Mouse (Mus musculus): ENCODE measurements around the gene Mfge8. TPM values are rescaled to one million over a fixed set of nuclear protein-coding genes. Genes with fewer than 3 reads are reported as not detected.

The Mfge8 gene
- polyA plus RNA-seq, 1 experiment: 311 TPM

GRCm38 (mm10) chr7:79130843-79131444 lies 17.9 kb downstream of the Mfge8 start, which contains the start of gene Hapln3:
TSS of gene Hapln3 (minus strand) at chr7:79131018.
- H3K4me3 ChIP-seq (ENCODE audit: insufficient read depth, low read length): no peak within 1 kb of the TSS
- no peaks in the 10 kb centered on the region for H3K4me1 ChIP-seq (ENCODE audit: control insufficient read depth, insufficient read depth, low read length)
- no peak within 1 kb of the TSS for H3K27ac ChIP-seq (ENCODE audit: insufficient read depth, low read length)
- TF ChIP-seq CTCF (IDR thresholded peaks at IDR 0.05; ENCODE audit: extremely low read depth, insufficient read depth, low read length) (no peak), POLR2A (IDR thresholded peaks at IDR 0.05; ENCODE audit: extremely low read depth, insufficient read depth, low read length) (no peak)

- Histone ChIP-seq H3K4me1 (ENCODE audit: control insufficient read depth, insufficient read depth, low read length) (no peaks in the 10 kb centered on the region), H3K4me3 (ENCODE audit: insufficient read depth, low read length) (no peak overlapping the region), H3K27ac (ENCODE audit: insufficient read depth, low read length) (no peak overlapping the region)
- TF ChIP-seq CTCF (IDR thresholded peaks at IDR 0.05; ENCODE audit: extremely low read depth, insufficient read depth, low read length) (no peak), POLR2A (IDR thresholded peaks at IDR 0.05; ENCODE audit: extremely low read depth, insufficient read depth, low read length) (no peak)
Measured at GRCm38 (mm10) chr7:79130385-79130784, 18.5 kb downstream of the Mfge8 start.

GRCm38 (mm10) chr7:79129883-79130282 lies 19.0 kb downstream of the Mfge8 start:
- no peak overlapping the region for H3K4me3 ChIP-seq (ENCODE audit: insufficient read depth, low read length)
- H3K4me1 ChIP-seq (ENCODE audit: control insufficient read depth, insufficient read depth, low read length): no peaks in the 10 kb centered on the region
- no peak for TF ChIP-seq POLR2A (IDR thresholded peaks at IDR 0.05; ENCODE audit: extremely low read depth, insufficient read depth, low read length)
- peak; percentile 27; the same call in 1 of the 2 replicates for TF ChIP-seq CTCF (IDR thresholded peaks at IDR 0.05; ENCODE audit: extremely low read depth, insufficient read depth, low read length)
- no peak overlapping the region for H3K27ac ChIP-seq (ENCODE audit: insufficient read depth, low read length)

GRCm38 (mm10) chr7:79123465-79123864 lies 25.4 kb downstream of the Mfge8 start:
- H3K4me3 ChIP-seq (ENCODE audit: insufficient read depth, low read length): no peak overlapping the region
- no peaks in the 10 kb centered on the region for H3K4me1 ChIP-seq (ENCODE audit: control insufficient read depth, insufficient read depth, low read length)
- H3K27ac ChIP-seq (ENCODE audit: insufficient read depth, low read length): no peak overlapping the region
- TF ChIP-seq CTCF (IDR thresholded peaks at IDR 0.05; ENCODE audit: extremely low read depth, insufficient read depth, low read length) (no peak), POLR2A (IDR thresholded peaks at IDR 0.05; ENCODE audit: extremely low read depth, insufficient read depth, low read length) (no peak)

DNA sequence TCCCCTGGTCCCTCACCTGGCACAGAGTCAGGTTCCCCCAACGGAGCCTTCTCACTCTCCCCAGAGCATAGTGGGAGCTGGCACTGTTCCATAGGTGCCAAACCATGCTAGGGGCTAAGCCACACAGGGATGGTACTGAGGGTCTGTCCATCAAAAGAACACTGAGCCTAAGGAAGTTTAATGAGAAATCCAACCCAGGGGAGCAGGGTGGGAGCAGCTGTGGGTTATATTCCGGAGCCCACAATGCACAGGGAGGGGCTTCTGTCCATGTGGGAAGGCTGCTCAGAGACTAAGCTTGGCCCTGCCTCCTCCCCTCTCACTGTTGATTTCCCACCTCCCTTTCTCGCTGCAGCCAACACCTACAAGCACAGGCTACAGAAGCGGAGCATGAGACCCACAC lies 35.0 kb downstream of the Mfge8 start:
- TF ChIP-seq CTCF (IDR thresholded peaks at IDR 0.05; ENCODE audit: extremely low read depth, insufficient read depth, low read length) (no peak), POLR2A (IDR thresholded peaks at IDR 0.05; ENCODE audit: extremely low read depth, insufficient read depth, low read length) (no peak)
- Histone ChIP-seq H3K4me3 (ENCODE audit: insufficient read depth, low read length) (no peak overlapping the region), H3K4me1 (ENCODE audit: control insufficient read depth, insufficient read depth, low read length) (no peaks in the 10 kb centered on the region), H3K27ac (ENCODE audit: insufficient read depth, low read length) (no peak overlapping the region)

GRCm38 (mm10) chr7:79096492-79096891 lies 52.4 kb downstream of the Mfge8 start:
- Histone ChIP-seq H3K4me1 (ENCODE audit: control insufficient read depth, insufficient read depth, low read length) (no peaks in the 10 kb centered on the region), H3K4me3 (ENCODE audit: insufficient read depth, low read length) (no peak overlapping the region), H3K27ac (ENCODE audit: insufficient read depth, low read length) (no peak overlapping the region)
- no peak for TF ChIP-seq POLR2A (IDR thresholded peaks at IDR 0.05; ENCODE audit: extremely low read depth, insufficient read depth, low read length)
- TF ChIP-seq CTCF (IDR thresholded peaks at IDR 0.05; ENCODE audit: extremely low read depth, insufficient read depth, low read length): no peak

DNA sequence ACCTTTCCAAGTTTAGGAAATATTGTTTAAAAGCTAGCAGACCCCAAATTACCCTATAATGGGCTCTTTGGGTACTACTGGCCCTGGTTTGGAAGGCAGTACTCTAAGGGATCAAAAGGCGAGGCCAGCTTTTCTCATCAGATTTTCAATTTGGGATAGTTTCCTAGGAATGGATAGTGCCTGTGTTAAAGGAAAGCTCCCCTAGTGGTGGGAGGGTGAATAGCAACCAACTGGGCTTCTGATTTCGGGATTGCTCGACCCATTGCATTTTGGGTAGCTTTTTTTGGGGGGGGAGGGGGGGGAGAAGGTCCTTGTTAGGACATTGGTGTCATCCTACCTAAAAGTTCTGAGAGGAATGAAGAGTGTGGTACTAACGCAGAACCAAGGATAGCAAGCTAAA lies 59.7 kb downstream of the Mfge8 start:
- Histone ChIP-seq H3K27ac (ENCODE audit: insufficient read depth, low read length) (no peak overlapping the region), H3K4me1 (ENCODE audit: control insufficient read depth, insufficient read depth, low read length) (no peaks in the 10 kb centered on the region), H3K4me3 (ENCODE audit: insufficient read depth, low read length) (no peak overlapping the region)
- TF ChIP-seq CTCF (IDR thresholded peaks at IDR 0.05; ENCODE audit: extremely low read depth, insufficient read depth, low read length) (no peak), POLR2A (IDR thresholded peaks at IDR 0.05; ENCODE audit: extremely low read depth, insufficient read depth, low read length) (no peak)

Other genes with a start within 250 kb of the Mfge8 start
- gene Isg20, start 235.6 kb downstream of the Mfge8 start, polyA plus RNA-seq (2012; rRNA removed): 2.4 and 2.9 TPM in 2 replicates
- gene Acan, start 95.6 kb downstream of the Mfge8 start, polyA plus RNA-seq (2012; rRNA removed): 1.7 and 1.8 TPM in 2 replicates
- gene Hapln3, start 18.0 kb downstream of the Mfge8 start, polyA plus RNA-seq (2012; rRNA removed): 1.2 and 1.5 TPM in 2 replicates
- gene Abhd2, start 124.1 kb upstream of the Mfge8 start, polyA plus RNA-seq (2012; rRNA removed): 43.1 and 43.5 TPM in 2 replicates
- gene Rlbp1, start 238.0 kb upstream of the Mfge8 start, polyA plus RNA-seq (2012; rRNA removed): 28.1 and 33.4 TPM in 2 replicates
- gene Fanci, start 242.9 kb upstream of the Mfge8 start, polyA plus RNA-seq (2012; rRNA removed): 0.42 and 0.73 TPM in 2 replicates

Data from cortical plate, adult 2 months (tissue).